Mouse (Mus musculus) C2C12 (cell line): ENCODE measurements around the gene Endov. TPM values are rescaled to one million over a fixed set of nuclear protein-coding genes. Genes with fewer than 3 reads are reported as not detected.
A peak's percentile ranks its signal among the peaks of the same experiment; 100 is the strongest.

Experiments
- H3K27me3 ChIP-seq: one replicate; pipeline ENCODE4 v1.6.1; 2011; ENCODE audit not compliant: control insufficient read depth, insufficient read depth, insufficient read length
- H3K36me3 ChIP-seq: one replicate; pipeline ENCODE4 v1.6.1; 2011; ENCODE audit not compliant: control insufficient read depth, insufficient read depth
- H3K4me3 ChIP-seq: one replicate; pipeline ENCODE4 v1.5.1; 2011; ENCODE audit warnings: mild to moderate bottlenecking, control low read depth; ENCODE audit not compliant: poor library complexity, insufficient read depth, severe bottlenecking
- H3K79me2 ChIP-seq: one replicate; pipeline ENCODE4 v1.6.1; 2011; ENCODE audit not compliant: control insufficient read depth, insufficient read depth
- H3K79me3 ChIP-seq: one replicate; pipeline ENCODE4 v1.6.1; 2011; ENCODE audit warnings: low read depth, control low read depth
- H3ac ChIP-seq: one replicate; pipeline ENCODE3; 2011; ENCODE audit warnings: low read depth; ENCODE audit not compliant: control insufficient read depth, insufficient read length
- CEBPB ChIP-seq: IDR thresholded peaks from one replicate; pipeline ENCODE4 v1.6.1; 2011; ENCODE audit warnings: low read depth, mild to moderate bottlenecking, control low read depth, moderate library complexity
- CTCF ChIP-seq: IDR thresholded peaks from one replicate; pipeline ENCODE4 v1.5.1; 2011; ENCODE audit not compliant: control insufficient read depth, insufficient read depth, insufficient read length
- FOSL1 ChIP-seq: IDR thresholded peaks from one replicate; pipeline ENCODE4 v1.8.0; 2011; ENCODE audit warnings: mild to moderate bottlenecking, low read length; ENCODE audit not compliant: poor library complexity, insufficient read depth, severe bottlenecking
- MAX ChIP-seq: IDR thresholded peaks from one replicate; pipeline ENCODE4 v1.6.1; 2011; ENCODE audit warnings: mild to moderate bottlenecking, control low read depth
- MYOD1 ChIP-seq: IDR thresholded peaks from one replicate; pipeline ENCODE4 v1.6.1; 2011; ENCODE audit warnings: low read depth; ENCODE audit not compliant: control insufficient read depth, insufficient read length
- MYOG ChIP-seq: IDR thresholded peaks from one replicate; pipeline ENCODE4 v1.6.1; 2011; ENCODE audit not compliant: control insufficient read depth, insufficient read length; ENCODE audit errors: extremely low read depth
- USF1 ChIP-seq: IDR thresholded peaks from one replicate; pipeline ENCODE4 v1.6.1; 2011; ENCODE audit warnings: low read depth, mild to moderate bottlenecking, control low read depth, moderate library complexity
- polyA plus RNA-seq: library from polyadenylated mRNA; unstranded; fragments of >200 nt; fragmentation: generic; extraction: Trizol; gene quantifications from one replicate; pipeline ENCODE4 v1.2.1, GENCODE M21; 2012; ENCODE audit warnings: missing spikeins

Endov gene
- polyA plus RNA-seq, 1 experiment: 18.4 TPM

- no peak overlapping the region for H3K4me3 ChIP-seq
- TF ChIP-seq FOSL1: no peak
- TF ChIP-seq CTCF: no peak
- no peak for TF ChIP-seq MYOD1
- no peak for TF ChIP-seq MAX
- no peak for TF ChIP-seq MYOG
- no peak for TF ChIP-seq CEBPB
- no peak for TF ChIP-seq USF1
- H3K79me3 ChIP-seq: peaks cover 1% of the 10 kb centered on the region
- no peaks in the 10 kb centered on the region for H3K36me3 ChIP-seq
- H3K79me2 ChIP-seq: peaks cover 24% of the 10 kb centered on the region
- H3K27me3 ChIP-seq: peaks cover 7% of the 10 kb centered on the region
- H3ac ChIP-seq: peak overlapping the region; percentile 47
Measured at GRCm38 (mm10) chr11:119548741-119549370, 57.7 kb downstream of the Endov start.

GRCm38 (mm10) chr11:119549371-119549811, 58.2 kb downstream of the Endov start:
- Histone ChIP-seq H3ac (peak overlapping the region; percentile 47), H3K79me3 (peaks cover 1% of the 10 kb centered on the region), H3K4me3 (no peak overlapping the region), H3K79me2 (peaks cover 24% of the 10 kb centered on the region), H3K27me3 (peaks cover 7% of the 10 kb centered on the region), H3K36me3 (no peaks in the 10 kb centered on the region)
- TF ChIP-seq FOSL1 (no peak), CEBPB (no peak), CTCF (no peak), MAX (no peak), USF1 (no peak)

GRCm38 (mm10) chr11:119550546-119551335, 59.6 kb downstream of the Endov start:
- H3K79me2 ChIP-seq: peaks cover 17% of the 10 kb centered on the region
- H3K79me3 ChIP-seq: peaks cover 1% of the 10 kb centered on the region

GRCm38 (mm10) chr11:119551468-119551867, 60.3 kb downstream of the Endov start:
- Histone ChIP-seq H3K79me2 (peaks cover 10% of the 10 kb centered on the region), H3K4me3 (no peak overlapping the region), H3K36me3 (no peaks in the 10 kb centered on the region), H3K79me3 (peaks cover under 1% of the 10 kb centered on the region), H3ac (no peak overlapping the region), H3K27me3 (peaks cover 7% of the 10 kb centered on the region)
- TF ChIP-seq FOSL1: peak; percentile 63
- TF ChIP-seq MYOG: no peak
- TF ChIP-seq MYOD1: peak; percentile 98
- TF ChIP-seq USF1: no peak
- peak; percentile 19 for TF ChIP-seq MAX
- no peak for TF ChIP-seq CEBPB
- TF ChIP-seq CTCF: no peak

More at GRCm38 (mm10) chr11:119550546-119551335, 59.6 kb downstream of the Endov start:
- Histone ChIP-seq H3K36me3 (no peaks in the 10 kb centered on the region), H3K4me3 (no peak overlapping the region), H3ac (no peak overlapping the region), H3K27me3 (peaks cover 7% of the 10 kb centered on the region)
- no peak for TF ChIP-seq FOSL1
- TF ChIP-seq MAX: no peak
- no peak for TF ChIP-seq CEBPB
- TF ChIP-seq MYOD1: no peak

GRCm38 (mm10) chr11:119552301-119552700, 61.2 kb downstream of the Endov start:
- Histone ChIP-seq H3K79me3 (no peaks in the 10 kb centered on the region), H3ac (no peak overlapping the region), H3K36me3 (no peaks in the 10 kb centered on the region), H3K79me2 (peaks cover 1% of the 10 kb centered on the region), H3K27me3 (peaks cover 7% of the 10 kb centered on the region), H3K4me3 (no peak overlapping the region)
- TF ChIP-seq MYOG: no peak
- TF ChIP-seq CEBPB: no peak
- TF ChIP-seq MYOD1: no peak
- no peak for TF ChIP-seq CTCF
- no peak for TF ChIP-seq USF1
- TF ChIP-seq FOSL1: no peak
- no peak for TF ChIP-seq MAX
